Mouse (Mus musculus): ENCODE measurements around the gene Ahdc1.
"Not testable (repeated sequence)": the region's sequence is repeated elsewhere in the genome, so short reads cannot be mapped to it uniquely, and the experiment has no call there.

Gene Ahdc1

GRCm38 (mm10) chr4:133094936-133095733 is 84.1 kb downstream of the Ahdc1 start:
- no peak for DNase-seq (ENCODE audit: low read depth, low spot score)

GRCm38 (mm10) chr4:133095734-133096065 is 84.6 kb downstream of the Ahdc1 start:
- not testable (repeated sequence) for DNase-seq (ENCODE audit: low read depth, low spot score)

GRCm38 (mm10) chr4:133096671-133097070 is 85.6 kb downstream of the Ahdc1 start:
- DNase-seq (ENCODE audit: low read depth, low spot score): not testable (repeated sequence)

GRCm38 (mm10) chr4:133101751-133102150 is 90.7 kb downstream of the Ahdc1 start:
- DNase-seq (ENCODE audit: low read depth, low spot score): no peak

- DNase-seq (ENCODE audit: low read depth, low spot score): no peak
These were observed 92.6 kb downstream of the Ahdc1 start for GRCm38 (mm10) chr4:133103525-133104193.

GRCm38 (mm10) chr4:133104194-133104569 is 93.1 kb downstream of the Ahdc1 start:
- no peak for DNase-seq (ENCODE audit: low read depth, low spot score)

GRCm38 (mm10) chr4:133106691-133107090 is 95.6 kb downstream of the Ahdc1 start:
- DNase-seq (ENCODE audit: low read depth, low spot score): no peak

- no peak for DNase-seq (ENCODE audit: low read depth, low spot score)
These were observed 96.8 kb downstream of the Ahdc1 start for GRCm38 (mm10) chr4:133107788-133108281.

- DNase-seq (ENCODE audit: low read depth, low spot score): no peak
These were observed 97.6 kb downstream of the Ahdc1 start for GRCm38 (mm10) chr4:133108481-133109334.

- DNase-seq (ENCODE audit: low read depth, low spot score): no peak
These were observed 98.3 kb downstream of the Ahdc1 start for GRCm38 (mm10) chr4:133109335-133109801.

GRCm38 (mm10) chr4:133112175-133112838 is 101.2 kb downstream of the Ahdc1 start:
- DNase-seq (ENCODE audit: low read depth, low spot score): no peak

- no peak for DNase-seq (ENCODE audit: low read depth, low spot score)
These were observed 102.4 kb downstream of the Ahdc1 start for GRCm38 (mm10) chr4:133113351-133113882.

- DNase-seq (ENCODE audit: low read depth, low spot score): no peak
These were observed 103.7 kb downstream of the Ahdc1 start for GRCm38 (mm10) chr4:133114762-133115161.

- DNase-seq (ENCODE audit: low read depth, low spot score): no peak
These were observed 104.8 kb downstream of the Ahdc1 start for GRCm38 (mm10) chr4:133115721-133116429.

GRCm38 (mm10) chr4:133116756-133117470 is 105.9 kb downstream of the Ahdc1 start:
- no peak for DNase-seq (ENCODE audit: low read depth, low spot score)

- no peak for DNase-seq (ENCODE audit: low read depth, low spot score)
These were observed 106.7 kb downstream of the Ahdc1 start for GRCm38 (mm10) chr4:133117556-133118411.

GRCm38 (mm10) chr4:133118775-133119375 is 107.8 kb downstream of the Ahdc1 start:
- DNase-seq (ENCODE audit: low read depth, low spot score): no peak

GRCm38 (mm10) chr4:133119579-133119978 is 108.5 kb downstream of the Ahdc1 start:
- no peak for DNase-seq (ENCODE audit: low read depth, low spot score)

Measured in retina, adult 2 months (tissue).